9 mouse cellular contexts compared by ENCODE assay signal in genomic region chr5:5481662-5482061, GRCm38 (mm10). TPM values are rescaled to one million over a fixed set of nuclear protein-coding genes. Genes with fewer than 3 reads are reported as not detected.
DNase-seq lines count a peak whose midpoint lies in the region; ATAC-seq and TF ChIP-seq lines count a peak whose summit lies in the region.
"Had no signal": no experiment of that assay in that cellular context is flagged by ENCODE, and none has a peak within 500 bp of the region (broad histone marks: within the 10 kb centered on the region; RNA-seq: fewer than 3 reads in every experiment).

No protein-coding gene starts in this region.

- peak; percentile 35 for DNase-seq in heart, postnatal 0 days (ENCODE audit: low spot score)
- peak; percentile 13 for DNase-seq in right cerebral cortex, adult 18-20 months
- DNase-seq in right cerebral cortex, postnatal 4 days = no peak
- DNase-seq in forelimb bud, embryonic 11.5 days (ENCODE audit: low read depth, low spot score) = peak; percentile 42
- DNase-seq in retina, postnatal 1 day = peak; percentile 53
- no peak for DNase-seq in neural tube, embryonic 10.5 days (ENCODE audit: extremely low spot score, low spot score)
- no peak for DNase-seq in adrenal gland, adult 2 months

- TF ChIP-seq EP300 in heart, postnatal 0 days (IDR thresholded peaks at IDR 0.05; ENCODE audit: low read depth) = no peak

- no peak overlapping the region for H3K27ac ChIP-seq in heart, postnatal 0 days (ENCODE audit: low read depth)
- no peak overlapping the region for H3K27ac ChIP-seq in heart, embryonic 12.5 days (ENCODE audit: poor library complexity, severe bottlenecking)

- no peak overlapping the region for H3K4me3 ChIP-seq in heart, postnatal 0 days (ENCODE audit: low read depth, low read length)
- no peak overlapping the region for H3K4me3 ChIP-seq in heart, embryonic 12.5 days
- H3K4me3 ChIP-seq: myocyte had no signal

- ATAC-seq in heart, postnatal 0 days (ENCODE audit: insufficient read depth, low read depth) = no peak
- ATAC-seq in heart, embryonic 12.5 days (ENCODE audit: insufficient number of reproducible peaks, low FRiP score) = no peak

- no peak overlapping the region for H3K4me2 ChIP-seq in heart, postnatal 0 days (ENCODE audit: low read depth, low read length)
- H3K4me2 ChIP-seq in heart, embryonic 12.5 days = no peak overlapping the region

- no peaks in the 10 kb centered on the region for H3K36me3 ChIP-seq in heart, postnatal 0 days (replicated peaks; ENCODE audit: control insufficient read depth, insufficient read depth, low read length)
- no peaks in the 10 kb centered on the region for H3K36me3 ChIP-seq in heart, embryonic 12.5 days

- no peak overlapping the region for H3K9ac ChIP-seq in heart, postnatal 0 days (replicated peaks; ENCODE audit: low read depth, low read length)
- no peak overlapping the region for H3K9ac ChIP-seq in heart, embryonic 12.5 days

- 0 out of 2 replicates have a peak, but pooled peaks cover 8% of the 10 kb centered on the region for H3K4me1 ChIP-seq in heart, postnatal 0 days (ENCODE audit: control insufficient read depth, insufficient read depth)
- H3K4me1 ChIP-seq in heart, embryonic 12.5 days (replicated peaks) = no peaks in the 10 kb centered on the region

- 0% methylated on average over 1 of the region's 1 CpGs for WGBS in heart, postnatal 0 days
- WGBS in heart, embryonic 12.5 days = 5% methylated on average over 1 of the region's 1 CpGs

- H3K27me3 ChIP-seq in heart, postnatal 0 days (ENCODE audit: control insufficient read depth, insufficient read depth, low read length) = no peaks in the 10 kb centered on the region
- H3K27me3 ChIP-seq in heart, embryonic 12.5 days (replicated peaks) = no peaks in the 10 kb centered on the region

- peak; percentile 71 for TF ChIP-seq CTCF in heart, postnatal 0 days (IDR thresholded peaks at IDR 0.05; ENCODE audit: low read depth)

- H3K9me3 ChIP-seq in heart, postnatal 0 days (replicated peaks; ENCODE audit: control insufficient read depth, low read length) = no peaks in the 10 kb centered on the region
- no peaks in the 10 kb centered on the region for H3K9me3 ChIP-seq in heart, embryonic 12.5 days (replicated peaks)

RNA-seq across cellular contexts. Expression of gene 1700015F17Rik, which starts 2.7 kb away (rescaled TPM):
- not detected in 2 replicates for total RNA-seq in heart, postnatal 0 days (2014; rRNA removed; ENCODE audit: low replicate concordance)
- not detected in 2 replicates for polyA plus RNA-seq in heart, postnatal 0 days (2015; fragmentation: Nextera tagmentation; extraction: Ambion mirVana)
- polyA plus RNA-seq in heart, embryonic 12.5 days (2016; fragmentation: Nextera tagmentation; extraction: Ambion mirVana) = not detected in 2 replicates
- not detected for total RNA-seq in adrenal gland, adult 2 months (2021)
- not detected in 2 replicates for polyA plus RNA-seq in adrenal gland, adult 2 months (2012; rRNA removed)
- polyA plus RNA-seq: myocyte had no signal

RNA-seq across cellular contexts. Expression of gene Cldn12, which starts 33.1 kb away (rescaled TPM):
- total RNA-seq in heart, postnatal 0 days (2014; rRNA removed; ENCODE audit: low replicate concordance) = 14.5 and 16.8 TPM in 2 replicates
- polyA plus RNA-seq in heart, postnatal 0 days (2015; fragmentation: Nextera tagmentation; extraction: Ambion mirVana) = 12.6 and 12.7 TPM in 2 replicates
- 18.4 and 19.3 TPM in 2 replicates for polyA plus RNA-seq in heart, embryonic 12.5 days (2016; fragmentation: Nextera tagmentation; extraction: Ambion mirVana)
- 10 to 100 TPM; 18.2 to 23.7 TPM for total RNA-seq in adrenal gland, adult 2 months (2021)
- polyA plus RNA-seq in adrenal gland, adult 2 months (2012; rRNA removed) = 10.7 and 13.8 TPM in 2 replicates

Comparison
In these comparisons a context has a peak if more than half of its experiments do, and no peak if none do; other contexts are left out.
1. DNase-seq: peak in heart, postnatal 0 days (single experiment), right cerebral cortex, adult 18-20 months (single experiment), forelimb bud, embryonic 11.5 days (single experiment) and retina, postnatal 1 day (single experiment); none in right cerebral cortex, postnatal 4 days (single experiment), neural tube, embryonic 10.5 days (single experiment) and adrenal gland, adult 2 months (single experiment).